Mouse (Mus musculus): ENCODE data around the gene Cnih2. TPM values are rescaled to one million over a fixed set of nuclear protein-coding genes. Genes with fewer than 3 reads are reported as not detected.

Cnih2 gene
- polyA plus RNA-seq, 1 experiment: 1.9 TPM

GRCm38 (mm10) chr19:5051031-5051430 is 47.3 kb downstream of the Cnih2 start:
- H3K36me3 ChIP-seq (ENCODE audit: control insufficient read depth, insufficient read depth): peaks cover 63% of the 10 kb centered on the region
- H3K79me2 ChIP-seq (ENCODE audit: control insufficient read depth, insufficient read depth): peaks cover 56% of the 10 kb centered on the region
- peak; percentile 56 for TF ChIP-seq MAX (IDR thresholded peaks at IDR 0.05)
- no peak for TF ChIP-seq FOSL1 (IDR thresholded peaks at IDR 0.05; ENCODE audit: insufficient read depth, low read length, poor library complexity, severe bottlenecking)
- H3K4me3 ChIP-seq (ENCODE audit: insufficient read depth, poor library complexity, severe bottlenecking): peak overlapping the region; percentile 84
- peak overlapping the region; percentile 87 for H3ac ChIP-seq (ENCODE audit: control insufficient read depth, insufficient read length, low read depth)
- H3K79me3 ChIP-seq (ENCODE audit: low read depth): peaks cover 43% of the 10 kb centered on the region
- H3K27me3 ChIP-seq (ENCODE audit: control insufficient read depth, insufficient read depth, insufficient read length): no peaks in the 10 kb centered on the region

GRCm38 (mm10) chr19:5050047-5050905 is 48.0 kb downstream of the Cnih2 start, which contains the start of gene Rin1:
Gene Rin1, plus strand, starts transcription at chr19:5050481.
- peaks cover 57% of the 10 kb centered on the region for H3K79me2 ChIP-seq (ENCODE audit: control insufficient read depth, insufficient read depth)
- H3K4me3 ChIP-seq (ENCODE audit: insufficient read depth, poor library complexity, severe bottlenecking): peak within 1 kb of the TSS; percentile 84
- peaks cover 43% of the 10 kb centered on the region for H3K79me3 ChIP-seq (ENCODE audit: low read depth)
- no peaks in the 10 kb centered on the region for H3K27me3 ChIP-seq (ENCODE audit: control insufficient read depth, insufficient read depth, insufficient read length)
- H3K36me3 ChIP-seq (ENCODE audit: control insufficient read depth, insufficient read depth): peaks cover 60% of the 10 kb centered on the region
- no peak for TF ChIP-seq CEBPB (IDR thresholded peaks at IDR 0.05; ENCODE audit: low read depth)
- no peak for TF ChIP-seq USF1 (IDR thresholded peaks at IDR 0.05; ENCODE audit: low read depth)
- peak; percentile 25 for TF ChIP-seq CTCF (IDR thresholded peaks at IDR 0.05; ENCODE audit: control insufficient read depth, insufficient read depth, insufficient read length)
- no peak for TF ChIP-seq FOSL1 (IDR thresholded peaks at IDR 0.05; ENCODE audit: insufficient read depth, low read length, poor library complexity, severe bottlenecking)
- TF ChIP-seq MYOD1 (IDR thresholded peaks at IDR 0.05; ENCODE audit: control insufficient read depth, insufficient read length, low read depth): peak; percentile 54
- TF ChIP-seq MAX (IDR thresholded peaks at IDR 0.05): peak; percentile 70
- no peak for TF ChIP-seq MYOG (IDR thresholded peaks at IDR 0.05; ENCODE audit: control insufficient read depth, extremely low read depth, insufficient read length)
- H3ac ChIP-seq (ENCODE audit: control insufficient read depth, insufficient read length, low read depth): peak within 1 kb of the TSS; percentile 87

- H3K79me3 ChIP-seq (ENCODE audit: low read depth): peaks cover 38% of the 10 kb centered on the region
- no peak overlapping the region for H3K4me3 ChIP-seq (ENCODE audit: insufficient read depth, poor library complexity, severe bottlenecking)
- TF ChIP-seq CEBPB (IDR thresholded peaks at IDR 0.05; ENCODE audit: low read depth): no peak
- TF ChIP-seq CTCF (IDR thresholded peaks at IDR 0.05; ENCODE audit: control insufficient read depth, insufficient read depth, insufficient read length): no peak
- no peak for TF ChIP-seq MYOD1 (IDR thresholded peaks at IDR 0.05; ENCODE audit: control insufficient read depth, insufficient read length, low read depth)
- TF ChIP-seq MAX (IDR thresholded peaks at IDR 0.05): no peak
- TF ChIP-seq USF1 (IDR thresholded peaks at IDR 0.05; ENCODE audit: low read depth): no peak
- TF ChIP-seq FOSL1 (IDR thresholded peaks at IDR 0.05; ENCODE audit: insufficient read depth, low read length, poor library complexity, severe bottlenecking): no peak
- no peak for TF ChIP-seq MYOG (IDR thresholded peaks at IDR 0.05; ENCODE audit: control insufficient read depth, extremely low read depth, insufficient read length)
- H3K27me3 ChIP-seq (ENCODE audit: control insufficient read depth, insufficient read depth, insufficient read length): no peaks in the 10 kb centered on the region
- H3K36me3 ChIP-seq (ENCODE audit: control insufficient read depth, insufficient read depth): peaks cover 53% of the 10 kb centered on the region
- H3ac ChIP-seq (ENCODE audit: control insufficient read depth, insufficient read length, low read depth): peak overlapping the region; percentile 7
- H3K79me2 ChIP-seq (ENCODE audit: control insufficient read depth, insufficient read depth): peaks cover 55% of the 10 kb centered on the region
Observed at GRCm38 (mm10) chr19:5049325-5049724, 49.0 kb downstream of the Cnih2 start.

- peaks cover 34% of the 10 kb centered on the region for H3K79me3 ChIP-seq (ENCODE audit: low read depth)
- no peak overlapping the region for H3K4me3 ChIP-seq (ENCODE audit: insufficient read depth, poor library complexity, severe bottlenecking)
- peaks cover 46% of the 10 kb centered on the region for H3K36me3 ChIP-seq (ENCODE audit: control insufficient read depth, insufficient read depth)
- TF ChIP-seq CEBPB (IDR thresholded peaks at IDR 0.05; ENCODE audit: low read depth) (no peak), MYOG (IDR thresholded peaks at IDR 0.05; ENCODE audit: control insufficient read depth, extremely low read depth, insufficient read length) (no peak), MAX (IDR thresholded peaks at IDR 0.05) (no peak), FOSL1 (IDR thresholded peaks at IDR 0.05; ENCODE audit: insufficient read depth, low read length, poor library complexity, severe bottlenecking) (no peak), MYOD1 (IDR thresholded peaks at IDR 0.05; ENCODE audit: control insufficient read depth, insufficient read length, low read depth) (no peak), USF1 (IDR thresholded peaks at IDR 0.05; ENCODE audit: low read depth) (no peak), CTCF (IDR thresholded peaks at IDR 0.05; ENCODE audit: control insufficient read depth, insufficient read depth, insufficient read length) (no peak)
- peaks cover 55% of the 10 kb centered on the region for H3K79me2 ChIP-seq (ENCODE audit: control insufficient read depth, insufficient read depth)
- H3ac ChIP-seq (ENCODE audit: control insufficient read depth, insufficient read length, low read depth): no peak overlapping the region
- no peaks in the 10 kb centered on the region for H3K27me3 ChIP-seq (ENCODE audit: control insufficient read depth, insufficient read depth, insufficient read length)
Observed at GRCm38 (mm10) chr19:5048138-5049056, 49.9 kb downstream of the Cnih2 start.

- H3ac ChIP-seq (ENCODE audit: control insufficient read depth, insufficient read length, low read depth): no peak overlapping the region
- H3K4me3 ChIP-seq (ENCODE audit: insufficient read depth, poor library complexity, severe bottlenecking): no peak overlapping the region
- H3K36me3 ChIP-seq (ENCODE audit: control insufficient read depth, insufficient read depth): peaks cover 42% of the 10 kb centered on the region
- TF ChIP-seq MYOG (IDR thresholded peaks at IDR 0.05; ENCODE audit: control insufficient read depth, extremely low read depth, insufficient read length) (no peak), MYOD1 (IDR thresholded peaks at IDR 0.05; ENCODE audit: control insufficient read depth, insufficient read length, low read depth) (no peak), CTCF (IDR thresholded peaks at IDR 0.05; ENCODE audit: control insufficient read depth, insufficient read depth, insufficient read length) (no peak), MAX (IDR thresholded peaks at IDR 0.05) (peak; percentile 56)
- peaks cover 25% of the 10 kb centered on the region for H3K79me3 ChIP-seq (ENCODE audit: low read depth)
- H3K79me2 ChIP-seq (ENCODE audit: control insufficient read depth, insufficient read depth): peaks cover 52% of the 10 kb centered on the region
- H3K27me3 ChIP-seq (ENCODE audit: control insufficient read depth, insufficient read depth, insufficient read length): no peaks in the 10 kb centered on the region
Observed at GRCm38 (mm10) chr19:5045531-5045930, 52.8 kb downstream of the Cnih2 start.

Other genes with a start within 250 kb of the Cnih2 start
- gene Ctsf, start 243.4 kb downstream of the Cnih2 start, polyA plus RNA-seq (2012; fragmentation: generic; extraction: Trizol): 1.2 TPM
- gene Actn3, start 220.6 kb downstream of the Cnih2 start, polyA plus RNA-seq (2012; fragmentation: generic; extraction: Trizol): 20.8 TPM
- gene Zdhhc24, start 219.9 kb downstream of the Cnih2 start, polyA plus RNA-seq (2012; fragmentation: generic; extraction: Trizol): 5.4 TPM
- gene Bbs1, start 191.9 kb downstream of the Cnih2 start, polyA plus RNA-seq (2012; fragmentation: generic; extraction: Trizol): 2.2 TPM
- gene Dpp3, start 170.2 kb downstream of the Cnih2 start, polyA plus RNA-seq (2012; fragmentation: generic; extraction: Trizol): 68.2 TPM
- 1.3 TPM for gene Peli3, start 155.4 kb downstream of the Cnih2 start, polyA plus RNA-seq (2012; fragmentation: generic; extraction: Trizol)
- 100 TPM for gene Mrpl11, start 136.4 kb downstream of the Cnih2 start, polyA plus RNA-seq (2012; fragmentation: generic; extraction: Trizol)
- gene Npas4, start 108.2 kb downstream of the Cnih2 start, polyA plus RNA-seq (2012; fragmentation: generic; extraction: Trizol): 0.60 TPM
- gene Slc29a2, start 74.7 kb downstream of the Cnih2 start, polyA plus RNA-seq (2012; fragmentation: generic; extraction: Trizol): 8.9 TPM
- gene B4gat1, start 59.7 kb downstream of the Cnih2 start, polyA plus RNA-seq (2012; fragmentation: generic; extraction: Trizol): 28.1 TPM
- gene AC124502.3, start 59.6 kb downstream of the Cnih2 start, polyA plus RNA-seq (2012; fragmentation: generic; extraction: Trizol): 1.5 TPM
- 55.3 TPM for gene Brms1, start 57.2 kb downstream of the Cnih2 start, polyA plus RNA-seq (2012; fragmentation: generic; extraction: Trizol)
- gene Rin1, start 48.0 kb downstream of the Cnih2 start, polyA plus RNA-seq (2012; fragmentation: generic; extraction: Trizol): 48.9 TPM
- gene Cd248, start 30.4 kb downstream of the Cnih2 start, polyA plus RNA-seq (2012; fragmentation: generic; extraction: Trizol): 3.2 TPM
- gene Tmem151a, start 13.0 kb downstream of the Cnih2 start, polyA plus RNA-seq (2012; fragmentation: generic; extraction: Trizol): 4.6 TPM
- gene Yif1a, start 10.0 kb downstream of the Cnih2 start, polyA plus RNA-seq (2012; fragmentation: generic; extraction: Trizol): 57.6 TPM
- 212 TPM for gene Rab1b, start 8.6 kb upstream of the Cnih2 start, polyA plus RNA-seq (2012; fragmentation: generic; extraction: Trizol)
- gene Klc2, start 20.0 kb upstream of the Cnih2 start, polyA plus RNA-seq (2012; fragmentation: generic; extraction: Trizol): 30.5 TPM
- 10.1 TPM for gene Pacs1, start 174.6 kb upstream of the Cnih2 start, polyA plus RNA-seq (2012; fragmentation: generic; extraction: Trizol)
- 149 TPM for gene Sf3b2, start 196.9 kb upstream of the Cnih2 start, polyA plus RNA-seq (2012; fragmentation: generic; extraction: Trizol)
- not detected for gene Gal3st3, start 199.8 kb upstream of the Cnih2 start, polyA plus RNA-seq (2012; fragmentation: generic; extraction: Trizol)
- not detected for gene Catsper1, start 237.2 kb upstream of the Cnih2 start, polyA plus RNA-seq (2012; fragmentation: generic; extraction: Trizol)